Mouse (Mus musculus) gastrocnemius, adult 2 months (tissue): ENCODE data around the gene Fsd2. TPM values are rescaled to one million over a fixed set of nuclear protein-coding genes. Genes with fewer than 3 reads are reported as not detected.

Source experiments
- DNase-seq: peaks from one replicate; pipeline ENCODE4 v3.0.0; 2022
- H3K27ac ChIP-seq: fragments of 200-600 bp; 2 replicates; pipeline ENCODE4 v1.8.1; 2022; ENCODE audit warnings: mild to moderate bottlenecking
- H3K4me3 ChIP-seq: fragments of 200-600 bp; 2 replicates; pipeline ENCODE4 v1.8.1; 2022; ENCODE audit warnings: mild to moderate bottlenecking, moderate library complexity
- CTCF ChIP-seq: fragments of 200-600 bp; IDR thresholded peaks from 2 replicates; pipeline ENCODE4 v1.8.1; 2022; ENCODE audit warnings: antibody characterized with exemption, mild to moderate bottlenecking, moderate library complexity
- intact Hi-C: fragments of 180-260 bp; cut with DNase I; formaldehyde crosslinking; loops from one replicate; pipeline ENCODE4 v1.15.1; 2025
- total RNA-seq, 2 experiments: library from RNA; stranded (reverse); gene quantifications; 2 replicates each; pipeline ENCODE4 v1.2.3; 2021

Gene Fsd2
- total RNA-seq, 2 experiments from 2014 or later, result 311 to 349 TPM

DNA sequence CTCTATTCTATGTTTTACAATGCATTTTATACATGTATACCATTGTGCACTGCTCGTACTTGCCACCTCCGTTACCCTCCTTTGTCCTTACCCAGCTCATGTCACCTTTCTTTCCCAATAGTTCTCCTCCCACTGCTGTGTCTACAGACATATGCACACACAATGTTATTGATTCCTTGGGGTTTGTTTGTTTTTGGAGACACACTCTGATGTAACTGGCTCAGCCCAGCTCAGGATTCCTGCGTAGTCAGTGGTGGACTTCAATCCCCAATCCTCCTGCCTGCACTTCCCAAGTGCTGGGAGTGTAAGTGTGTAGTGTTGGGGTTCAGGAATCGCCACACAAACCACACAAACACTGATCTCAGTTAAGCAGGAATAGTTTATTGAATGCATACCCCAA, 20.5 kb upstream of the Fsd2 start:
- no peak for TF ChIP-seq CTCF
- DNase-seq, result no peak
- H3K4me3 ChIP-seq, result no peak overlapping the region
- no peak overlapping the region for H3K27ac ChIP-seq
- intact Hi-C loops, result no loop called here

DNA sequence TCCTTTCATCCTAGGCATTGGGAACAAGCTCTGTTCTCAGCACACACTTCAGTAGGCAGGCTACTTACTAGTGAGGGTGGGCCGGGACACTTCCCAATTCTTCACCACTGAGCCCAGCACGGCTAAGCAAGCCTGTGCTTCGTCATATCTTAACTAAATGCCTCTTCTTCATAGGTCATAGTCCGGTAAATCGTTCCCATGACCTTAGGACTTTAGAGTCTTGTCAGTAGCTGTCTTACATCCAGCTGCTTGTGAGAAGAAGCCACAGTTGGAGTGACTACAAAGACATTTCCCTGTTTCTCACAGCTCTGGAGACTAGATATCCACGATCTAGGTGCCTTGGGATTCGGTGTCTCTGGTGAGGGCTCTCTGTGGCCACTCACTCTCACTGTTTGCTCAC, 18.6 kb upstream of the Fsd2 start:
- DNase-seq, result no peak
- no peak overlapping the region for H3K27ac ChIP-seq
- H3K4me3 ChIP-seq, result no peak overlapping the region
- intact Hi-C loops, result no loop called here
- no peak for TF ChIP-seq CTCF

GRCm38 (mm10) chr7:81583512-81583911, 16.8 kb upstream of the Fsd2 start:
- no peak for DNase-seq
- no peak overlapping the region for H3K27ac ChIP-seq
- TF ChIP-seq CTCF, result peak; percentile 34
- intact Hi-C loops, result no loop called here
- no peak overlapping the region for H3K4me3 ChIP-seq

DNA sequence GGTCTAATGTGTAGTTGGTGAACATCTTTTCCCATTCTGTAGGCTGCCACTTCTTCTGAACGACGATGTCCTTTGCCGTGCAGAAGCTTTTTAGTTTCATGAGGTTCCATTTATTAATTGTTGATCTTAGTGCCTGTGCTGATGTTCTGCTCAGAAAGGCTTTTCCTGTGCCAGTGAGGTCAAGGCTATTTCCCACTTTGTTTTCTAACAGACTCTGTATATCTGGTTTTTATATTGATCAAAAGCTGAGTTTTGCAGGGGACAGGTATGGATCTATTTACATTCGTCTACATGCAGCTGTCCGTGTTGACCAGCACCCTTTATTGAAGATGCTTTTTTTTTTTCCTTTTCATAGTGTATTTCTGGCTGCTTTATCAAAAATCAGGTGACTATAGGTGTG, 12.6 kb upstream of the Fsd2 start:
- H3K4me3 ChIP-seq, result no peak overlapping the region
- no peak for DNase-seq
- H3K27ac ChIP-seq, result no peak overlapping the region
- intact Hi-C loops, result no loop called here
- no peak for TF ChIP-seq CTCF

GRCm38 (mm10) chr7:81578413-81578812, 11.7 kb upstream of the Fsd2 start:
- no peak overlapping the region for H3K27ac ChIP-seq
- TF ChIP-seq CTCF, result no peak
- intact Hi-C loops, result no loop called here
- DNase-seq, result no peak
- no peak overlapping the region for H3K4me3 ChIP-seq

DNA sequence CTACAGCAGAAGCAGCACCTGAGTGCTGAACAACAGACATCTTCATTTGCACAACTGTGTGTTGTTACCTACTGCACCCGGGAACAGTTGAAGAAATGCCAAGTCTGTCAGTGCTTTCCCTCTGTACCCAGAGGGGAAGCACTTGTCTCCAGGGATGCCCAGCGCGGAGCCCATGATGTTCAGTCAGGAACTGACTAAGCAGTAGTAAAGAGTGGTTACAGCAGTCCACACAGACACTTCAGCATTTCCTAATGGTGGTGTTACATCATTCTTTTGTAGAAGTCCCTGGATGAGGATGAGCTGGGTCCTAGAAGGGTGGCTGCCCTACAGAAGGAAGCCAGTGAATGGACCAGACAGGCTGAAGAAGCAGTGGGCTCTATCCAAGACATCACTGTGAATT, 11.1 kb upstream of the Fsd2 start:
- no peak overlapping the region for H3K27ac ChIP-seq
- no peak overlapping the region for H3K4me3 ChIP-seq
- intact Hi-C loops, result no loop called here
- no peak for TF ChIP-seq CTCF
- no peak for DNase-seq

DNA sequence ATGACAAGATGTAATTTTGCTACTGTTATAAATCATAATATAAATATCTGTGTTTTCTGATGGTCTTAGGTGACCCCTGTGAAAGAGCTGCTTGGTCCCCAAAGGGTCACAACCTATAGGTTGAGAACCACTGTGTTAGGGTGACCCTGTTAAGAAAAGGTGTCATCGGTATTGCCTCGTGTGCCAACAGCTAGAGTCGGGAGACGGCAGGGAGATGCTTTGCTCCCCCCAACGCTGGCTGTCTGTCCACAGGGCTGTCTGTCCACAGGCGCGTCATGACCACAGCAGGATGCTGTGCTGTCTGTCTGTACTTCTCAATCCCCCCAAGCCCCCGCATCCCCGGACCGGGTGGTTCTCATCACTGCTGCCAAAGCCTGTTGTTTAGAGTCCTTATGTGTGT, 8.9 kb upstream of the Fsd2 start:
- intact Hi-C loops, result no loop called here
- Histone ChIP-seq H3K4me3 (no peak overlapping the region), H3K27ac (no peak overlapping the region)
- DNase-seq, result no peak
- TF ChIP-seq CTCF, result no peak

DNA sequence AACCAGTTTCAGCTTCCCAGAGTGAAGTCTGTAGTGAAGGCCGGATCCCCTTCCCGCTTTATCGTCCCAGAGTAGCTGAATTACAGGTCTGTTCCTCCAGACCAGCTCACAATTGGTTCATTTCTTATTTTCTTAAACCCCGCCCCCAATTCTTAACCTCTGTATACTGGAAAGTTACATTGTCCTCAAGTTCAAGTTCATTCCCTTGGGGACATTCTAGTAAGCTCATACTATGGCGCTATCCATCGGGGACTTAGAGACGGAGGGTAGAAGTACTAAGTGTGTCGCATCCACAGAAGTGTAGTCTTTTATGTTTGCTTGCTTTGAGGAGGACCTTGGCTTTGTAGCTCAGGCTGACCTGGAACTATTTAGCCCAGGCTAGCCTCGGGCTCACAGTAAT, 7.1 kb upstream of the Fsd2 start:
- Histone ChIP-seq H3K27ac (peak overlapping the region; percentile 99), H3K4me3 (no peak overlapping the region)
- TF ChIP-seq CTCF, result no peak
- no peak for DNase-seq
- intact Hi-C loops, result no loop called here

DNA sequence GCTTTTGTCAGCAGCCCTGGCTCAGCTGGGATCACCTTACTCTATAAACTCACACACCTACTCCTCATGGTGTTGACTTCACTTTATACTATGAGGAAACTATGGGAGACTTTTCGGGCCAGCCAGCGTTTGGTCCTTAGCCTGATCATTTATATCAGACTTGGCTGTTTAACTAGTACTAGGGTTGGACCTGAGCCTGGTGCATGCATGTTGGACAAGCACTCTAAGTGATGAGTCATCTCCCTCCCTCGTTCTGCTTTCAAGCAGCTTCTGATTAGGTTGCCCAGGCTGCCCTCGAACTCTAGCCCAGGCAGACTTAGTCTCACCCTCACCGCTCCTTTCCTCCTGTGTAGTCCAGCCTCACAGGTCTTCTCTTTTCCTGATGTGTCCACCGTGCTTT, 6.7 kb upstream of the Fsd2 start:
- Histone ChIP-seq H3K4me3 (peak overlapping the region; percentile 96), H3K27ac (peak overlapping the region; percentile 99)
- peak; percentile 62 for DNase-seq
- intact Hi-C loops, result no loop called here
- no peak for TF ChIP-seq CTCF

DNA sequence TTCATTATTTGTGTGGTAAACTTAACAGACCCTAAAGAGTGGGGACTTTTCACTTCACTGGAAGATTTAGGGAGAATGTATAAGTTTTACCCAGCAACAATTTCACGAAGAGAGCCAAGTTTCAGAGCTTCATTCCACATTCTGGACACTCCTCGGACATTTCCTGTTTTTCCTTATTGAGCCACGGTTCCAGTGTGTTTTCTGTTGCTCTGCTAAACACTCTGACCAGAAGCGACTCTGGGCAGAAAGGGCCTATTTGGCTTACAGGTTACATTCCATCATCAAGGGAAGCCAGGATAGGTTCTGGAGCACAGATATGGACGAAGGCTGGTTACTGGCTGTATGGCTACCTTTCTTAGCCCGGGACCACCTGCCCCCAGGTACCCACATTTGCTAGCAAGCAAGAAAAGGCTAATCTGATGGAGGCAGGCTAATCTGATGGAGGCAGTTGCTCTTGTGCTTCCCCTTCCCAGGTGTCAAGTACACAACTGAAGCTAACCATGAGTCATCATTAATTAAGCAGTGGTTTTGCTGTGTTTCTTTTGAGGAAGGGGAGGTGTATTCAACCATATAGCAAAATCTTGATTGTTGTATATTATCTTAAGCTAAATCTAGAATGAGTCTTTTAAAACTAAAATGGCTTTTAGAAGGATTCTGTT, 6.0 kb upstream of the Fsd2 start:
- peak overlapping the region; percentile 96 for H3K4me3 ChIP-seq
- DNase-seq, result no peak
- intact Hi-C loops, result no loop called here
- H3K27ac ChIP-seq, result peak overlapping the region; percentile 99
- no peak for TF ChIP-seq CTCF

GRCm38 (mm10) chr7:81571941-81572441, 5.2 kb upstream of the Fsd2 start:
- Histone ChIP-seq H3K27ac (peak overlapping the region; percentile 99), H3K4me3 (peak overlapping the region; percentile 96)
- no peak for TF ChIP-seq CTCF
- DNase-seq, result no peak
- intact Hi-C loops, result loop anchor here (2.0 kb wide), 1 partner anchor 49 kb away; no protein-coding TSS in a partner anchor

DNA sequence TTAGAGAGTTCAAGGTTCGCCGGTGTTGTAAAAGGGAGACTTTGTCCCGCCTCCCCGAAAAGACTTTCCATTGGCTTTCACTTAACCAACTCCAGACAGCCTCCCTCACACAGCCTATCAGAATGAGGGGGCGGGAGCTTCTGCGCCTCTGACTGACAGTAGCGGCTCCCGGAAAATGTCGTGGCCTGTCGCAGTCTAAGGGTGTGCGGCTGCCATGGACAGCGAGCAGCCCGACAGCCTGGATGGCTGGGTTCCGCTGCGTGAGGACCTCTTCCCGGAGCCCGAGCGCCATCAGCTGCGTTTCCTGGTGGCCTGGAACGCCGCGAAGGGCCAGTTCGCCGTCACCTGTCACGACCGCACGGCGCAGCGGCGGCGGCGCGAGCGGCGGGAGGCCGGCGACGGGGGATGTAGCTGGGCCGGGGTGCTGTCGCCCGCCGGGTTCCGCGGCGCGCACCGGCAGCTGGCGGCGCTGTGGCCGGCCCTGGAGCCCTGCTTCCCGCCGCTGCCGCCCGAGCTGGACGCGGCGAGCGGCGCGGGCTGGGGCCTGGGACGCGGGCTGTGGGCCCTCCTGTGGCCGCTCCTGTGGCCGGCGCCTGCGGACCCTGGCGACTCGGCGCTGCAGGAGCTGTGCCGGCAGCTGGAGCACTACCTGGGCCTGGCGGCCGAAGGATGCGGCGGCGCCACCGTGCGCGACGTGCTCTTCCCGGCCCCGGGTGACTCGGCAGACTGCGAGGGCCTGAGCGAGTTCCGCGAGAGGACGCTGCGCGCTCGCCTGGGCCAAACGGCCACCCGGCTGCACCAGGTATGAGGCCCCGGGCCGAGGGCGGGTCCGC, 4.6 kb upstream of the Fsd2 start, which contains the start of gene Whamm:
Gene Whamm (plus strand): TSS at position 159 of the 833 bp plus-strand sequence.
- TF ChIP-seq CTCF, result peak; percentile 29; the same call in 1 of the 2 replicates
- Histone ChIP-seq H3K27ac (peak within 1 kb of the TSS; percentile 99), H3K4me3 (peak within 1 kb of the TSS; percentile 96)
- intact Hi-C loops, result loop anchor here (2.0 kb wide), 1 partner anchor 49 kb away; no protein-coding TSS in a partner anchor
- DNase-seq, result peak; percentile 95

GRCm38 (mm10) chr7:81570752-81571107, 4.0 kb upstream of the Fsd2 start:
- Histone ChIP-seq H3K4me3 (peak overlapping the region; percentile 96), H3K27ac (peak overlapping the region; percentile 99)
- intact Hi-C loops, result loop anchor here (2.0 kb wide), 1 partner anchor 48 kb away; no protein-coding TSS in a partner anchor
- no peak for DNase-seq
- peak; percentile 41; the same call in 1 of the 2 replicates for TF ChIP-seq CTCF
